Mouse (Mus musculus): ENCODE data around the gene Sf1.
A peak's percentile ranks its signal among the peaks of the same experiment; 100 is the strongest.

Sf1 gene

DNA sequence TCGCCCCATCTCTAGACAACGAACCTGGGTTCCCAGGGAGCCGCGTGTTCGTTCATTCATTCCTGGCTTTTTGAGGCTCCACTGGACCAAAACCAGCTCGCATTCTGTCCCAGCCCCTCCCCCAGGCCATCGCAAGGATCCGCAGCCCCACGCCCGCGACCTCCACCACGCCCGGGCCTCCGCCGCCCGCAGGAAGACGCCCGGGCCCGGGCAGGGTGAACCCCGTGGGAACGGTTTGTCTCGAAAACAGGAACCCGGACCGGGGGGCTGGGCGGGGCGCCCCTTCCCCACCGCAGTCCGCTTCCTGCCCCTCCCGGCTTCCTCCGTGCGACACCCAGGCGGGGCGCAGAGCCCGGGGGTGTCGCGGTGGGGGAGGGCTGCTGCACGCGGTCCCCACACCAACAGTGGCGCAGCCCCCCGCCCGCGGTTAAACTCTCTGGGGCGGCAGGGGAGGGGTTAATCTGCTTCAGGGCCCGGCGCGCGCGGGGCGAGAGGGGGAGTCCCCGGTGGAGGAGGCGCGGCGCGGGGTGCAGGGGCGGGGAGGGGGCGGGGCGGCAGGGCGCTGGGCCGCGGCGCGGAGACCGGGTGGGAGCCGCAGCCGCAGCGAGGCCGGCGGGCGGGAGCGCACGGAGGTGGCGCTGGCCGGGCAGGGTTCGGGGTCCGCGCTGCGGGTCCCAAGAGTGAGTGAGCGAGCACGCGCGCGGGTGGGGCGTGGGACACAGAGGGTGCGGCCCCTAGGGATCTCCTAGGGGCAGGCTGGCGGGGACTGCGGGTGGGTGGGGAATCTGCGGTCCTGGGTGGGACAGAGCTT is 36.0 kb downstream of the Sf1 start, which contains the start of gene Rasgrp2:
TSS of gene Rasgrp2 (plus strand) at position 56 of the 811 bp plus-strand sequence.
- no peak for DNase-seq (ENCODE audit: low spot score)

DNA sequence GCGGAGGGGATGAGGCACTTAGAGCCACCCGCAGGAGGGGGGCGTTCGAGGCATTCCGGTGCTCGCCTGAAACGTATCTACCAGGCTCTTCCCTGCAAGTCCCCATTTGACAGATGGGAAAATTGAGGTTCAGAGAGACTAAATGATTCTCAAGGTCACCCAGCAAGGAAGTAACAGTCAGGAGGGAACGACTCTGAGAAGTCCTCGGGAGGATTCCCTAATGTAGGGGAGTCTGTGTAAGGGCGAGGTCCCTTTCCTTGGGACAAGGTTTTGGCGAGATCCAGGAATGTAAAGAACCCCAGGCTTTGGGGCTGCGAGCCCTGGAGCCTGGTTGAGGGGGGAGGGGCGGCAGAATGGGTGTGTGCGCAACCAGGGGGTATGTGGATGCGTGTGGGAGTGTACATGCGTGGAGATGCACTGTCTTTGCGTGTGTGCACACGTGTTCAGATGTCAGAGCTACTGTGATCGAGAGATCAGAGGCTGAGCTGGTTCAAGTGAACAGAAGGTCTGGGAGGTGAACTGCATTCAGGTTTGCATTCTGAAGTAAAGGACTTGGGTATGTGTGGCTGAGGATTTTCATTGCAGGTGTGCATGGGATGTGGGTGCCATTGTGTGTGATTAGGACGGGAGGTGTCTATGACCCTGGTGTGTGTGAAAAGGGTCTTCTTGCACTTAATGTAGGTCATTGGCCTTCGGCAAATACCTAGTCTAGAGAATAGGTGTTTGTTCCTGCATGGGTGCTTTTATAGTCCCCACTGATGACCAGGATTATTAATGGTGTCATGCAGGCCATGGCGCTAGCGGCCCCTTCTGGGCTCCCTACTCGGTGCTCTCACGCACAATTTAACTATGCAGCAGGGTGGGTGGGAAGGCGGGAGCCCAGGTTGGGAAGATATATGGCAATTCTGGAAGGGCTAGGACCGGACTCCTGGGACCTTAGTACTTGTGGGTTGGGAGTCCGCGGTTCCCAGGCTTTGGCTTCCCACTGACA is 36.9 kb downstream of the Sf1 start:
- no peak for DNase-seq (ENCODE audit: low spot score)

DNA sequence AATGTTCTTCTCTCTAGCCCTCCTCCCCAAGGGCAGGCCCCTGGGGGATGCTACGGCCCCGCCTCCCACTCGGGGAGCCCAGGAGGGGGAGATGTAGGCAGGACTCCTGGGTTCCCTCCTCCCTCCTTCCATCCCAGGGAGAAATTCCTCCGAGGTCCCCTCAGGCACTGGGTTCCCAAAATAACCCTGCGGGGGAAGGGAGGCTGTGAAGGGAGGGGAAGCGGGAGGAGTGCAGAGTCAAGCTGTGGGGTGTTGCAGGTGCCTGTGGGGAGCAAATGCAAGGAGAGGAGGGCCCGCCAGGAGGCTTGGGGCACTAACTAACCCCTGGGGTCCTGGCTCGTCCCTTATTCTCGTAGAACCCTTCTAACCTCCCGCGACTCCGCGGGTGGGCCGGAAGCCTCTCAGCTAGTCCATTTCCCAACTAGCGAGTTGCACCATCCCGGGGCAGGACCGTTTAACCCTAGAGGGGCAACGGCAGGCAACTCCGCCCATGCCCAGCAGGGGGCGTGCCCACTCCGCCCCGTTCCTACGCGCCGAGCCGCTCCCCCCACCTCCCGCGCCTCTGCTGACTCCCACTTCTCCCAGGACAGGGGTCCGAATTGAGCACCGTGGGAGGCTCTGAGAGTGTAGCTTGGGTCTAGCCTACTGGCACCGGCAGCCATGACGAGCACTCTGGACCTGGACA is 37.8 kb downstream of the Sf1 start:
- peak; percentile 52 for DNase-seq (ENCODE audit: low spot score)

DNA sequence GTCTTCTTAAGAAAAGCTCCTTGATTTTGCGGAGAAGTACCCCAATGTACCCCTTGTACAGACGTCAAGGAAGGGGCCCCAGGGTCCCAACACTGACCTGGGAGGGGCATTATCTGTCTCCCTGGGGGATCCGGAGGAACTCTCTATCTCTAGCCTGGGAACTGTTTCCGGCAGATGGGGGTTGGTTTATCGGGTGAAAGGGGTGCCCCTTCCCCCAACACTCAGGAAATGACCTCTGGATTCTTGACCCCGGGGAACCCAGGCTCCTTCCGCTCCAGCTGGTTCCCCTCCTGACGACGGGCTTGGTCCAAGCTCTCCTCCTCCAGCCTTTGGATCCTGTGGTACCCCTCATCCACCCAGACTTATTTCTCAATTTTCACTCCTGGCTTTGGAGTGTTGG is 38.5 kb downstream of the Sf1 start:
- DNase-seq (ENCODE audit: low spot score): no peak

DNA sequence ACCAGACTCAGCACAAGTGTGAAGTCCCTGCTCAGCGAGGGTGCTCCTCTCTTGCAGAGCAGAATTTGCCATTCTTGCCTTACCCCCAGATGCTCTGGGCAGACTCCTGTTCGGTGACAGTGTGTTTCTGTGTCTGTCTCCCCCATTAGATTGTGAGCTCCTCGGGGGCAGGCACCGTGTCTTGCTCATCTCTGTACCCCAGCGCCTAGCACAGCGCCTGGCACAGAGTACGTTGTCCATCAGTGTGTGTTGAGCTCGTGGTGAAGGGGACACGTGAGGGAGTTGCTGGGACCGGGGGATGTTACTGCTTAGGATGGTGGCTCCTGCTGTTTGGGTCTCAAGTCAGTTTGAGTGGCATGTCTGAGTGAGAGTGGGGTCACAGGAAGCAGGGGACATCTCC is 40.4 kb downstream of the Sf1 start:
- DNase-seq (ENCODE audit: low spot score): no peak

DNA sequence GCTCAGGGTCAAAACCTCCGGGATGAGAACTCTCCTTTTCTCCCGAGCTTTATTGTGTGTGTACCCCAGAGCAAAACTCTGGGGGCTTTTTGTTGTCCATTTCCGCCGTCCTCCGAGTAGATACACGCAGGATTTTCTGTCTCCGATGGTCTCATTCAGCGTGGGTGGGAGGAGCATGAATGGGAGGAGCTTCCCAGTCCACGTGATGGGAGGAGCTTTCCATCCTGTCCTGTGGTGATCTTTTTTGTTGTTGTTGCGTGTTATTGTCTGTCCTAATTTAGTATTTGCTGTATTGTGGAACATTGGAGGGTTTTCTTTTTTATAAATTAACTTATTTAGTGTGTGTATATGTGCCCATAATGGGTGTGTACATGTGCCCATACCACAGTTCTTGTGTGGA is 41.9 kb downstream of the Sf1 start:
- no peak for DNase-seq (ENCODE audit: low spot score)

DNA sequence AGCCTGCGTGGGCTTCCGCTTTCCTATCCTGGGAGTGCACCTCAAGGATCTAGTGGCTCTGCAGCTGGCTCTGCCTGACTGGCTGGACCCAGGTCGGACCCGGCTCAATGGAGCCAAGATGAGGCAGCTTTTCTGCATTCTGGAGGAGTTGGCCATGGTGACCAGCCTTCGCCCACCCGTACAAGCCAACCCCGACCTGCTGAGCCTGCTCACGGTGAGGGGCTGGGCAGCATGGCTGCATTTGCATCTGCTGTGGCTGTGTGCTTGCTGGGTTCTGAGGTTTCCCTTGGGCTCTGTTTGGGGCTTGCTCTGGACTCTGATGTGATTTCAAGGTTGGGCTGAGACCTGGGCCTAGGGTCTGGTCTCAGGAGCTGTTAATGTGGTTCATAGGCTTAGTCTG is 43.6 kb downstream of the Sf1 start:
- DNase-seq (ENCODE audit: low spot score): no peak

DNA sequence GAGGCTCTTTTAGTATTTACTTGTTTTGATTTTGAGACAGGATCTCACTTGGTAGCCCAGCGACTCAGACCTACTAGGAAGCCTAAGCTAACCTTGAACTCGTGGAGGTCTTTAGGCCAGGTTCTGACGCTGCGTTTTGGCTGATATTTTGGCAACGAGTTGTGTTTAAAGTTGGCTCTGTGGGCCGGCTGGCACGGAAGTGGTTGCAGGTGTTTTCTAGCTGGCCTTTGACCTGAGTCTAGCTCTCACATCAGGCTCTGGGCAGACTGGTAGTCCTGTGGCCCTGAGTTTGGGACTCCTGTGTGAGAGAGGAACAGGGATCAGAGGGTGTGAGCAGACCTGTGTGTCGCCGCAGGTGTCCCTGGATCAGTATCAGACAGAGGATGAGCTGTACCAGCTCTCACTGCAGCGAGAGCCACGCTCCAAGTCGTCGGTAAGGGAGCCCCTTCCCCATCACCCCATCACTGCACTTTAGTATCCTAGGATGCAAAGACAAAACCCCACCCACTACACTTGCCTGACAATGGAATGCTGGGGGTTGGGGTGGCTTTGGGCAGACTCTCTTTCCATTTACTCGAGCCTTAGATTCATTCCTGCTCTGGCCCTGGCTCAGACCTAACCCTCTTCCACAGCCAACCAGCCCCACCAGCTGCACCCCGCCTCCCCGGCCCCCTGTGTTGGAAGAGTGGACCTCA is 44.5 kb downstream of the Sf1 start:
- no peak for DNase-seq (ENCODE audit: low spot score)

DNA sequence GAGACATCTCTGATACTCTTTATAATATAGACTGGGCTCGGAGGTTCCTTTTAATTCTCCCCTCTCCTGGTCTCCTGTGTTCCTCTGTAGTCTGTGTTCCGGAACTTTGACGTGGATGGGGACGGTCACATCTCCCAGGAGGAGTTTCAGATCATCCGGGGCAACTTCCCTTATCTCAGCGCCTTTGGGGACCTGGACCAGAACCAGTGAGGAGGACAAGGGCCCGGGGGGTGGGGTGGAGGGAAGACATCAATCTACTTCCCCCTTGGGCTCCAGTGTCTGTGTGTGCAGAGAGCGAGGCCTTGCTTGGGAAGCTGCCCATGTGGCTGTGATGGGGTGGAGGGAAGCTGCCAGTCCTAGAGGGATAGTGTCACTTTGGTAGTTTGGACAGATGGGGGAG is 45.3 kb downstream of the Sf1 start:
- no peak for DNase-seq (ENCODE audit: low spot score)

DNA sequence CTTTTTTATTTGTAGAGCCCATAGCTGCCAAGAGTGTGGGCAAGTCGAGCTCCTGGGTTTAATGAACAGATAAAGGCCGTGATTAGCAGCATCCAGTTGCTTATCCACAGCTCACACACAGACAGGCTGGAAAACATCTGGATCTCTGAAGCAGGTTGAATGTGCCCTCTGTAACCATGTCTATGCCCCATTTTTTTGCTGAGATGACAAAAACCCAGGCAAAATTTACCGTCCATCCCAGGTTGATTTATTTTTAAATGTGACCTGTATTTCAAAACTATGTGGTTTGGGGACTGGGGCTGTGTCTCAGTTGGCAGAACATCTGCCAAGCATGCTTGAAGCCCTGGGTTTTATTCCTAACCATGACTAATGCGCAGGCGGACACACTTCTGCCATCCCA is 45.7 kb downstream of the Sf1 start:
- DNase-seq (ENCODE audit: low spot score): no peak

DNA sequence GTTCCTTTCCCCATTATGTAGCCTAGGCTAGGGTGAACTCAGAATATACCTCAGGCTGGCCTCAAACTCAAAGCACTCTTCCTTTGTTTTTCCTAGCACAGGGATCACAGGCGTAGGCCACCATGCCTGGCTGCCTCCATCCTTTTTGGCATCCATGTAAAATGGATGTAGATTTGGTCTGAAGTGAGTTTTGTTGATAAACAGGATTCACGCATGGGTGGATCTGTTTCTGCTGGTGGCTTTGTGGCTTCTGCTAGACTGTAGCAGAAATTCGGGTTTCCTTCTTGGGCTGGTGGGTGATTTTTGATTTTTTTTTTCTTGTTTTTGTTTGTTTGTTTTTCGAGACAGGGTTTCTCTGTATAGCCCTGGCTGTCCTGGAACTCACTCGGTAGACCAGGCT is 46.4 kb downstream of the Sf1 start:
- no peak for DNase-seq (ENCODE audit: low spot score)

DNA sequence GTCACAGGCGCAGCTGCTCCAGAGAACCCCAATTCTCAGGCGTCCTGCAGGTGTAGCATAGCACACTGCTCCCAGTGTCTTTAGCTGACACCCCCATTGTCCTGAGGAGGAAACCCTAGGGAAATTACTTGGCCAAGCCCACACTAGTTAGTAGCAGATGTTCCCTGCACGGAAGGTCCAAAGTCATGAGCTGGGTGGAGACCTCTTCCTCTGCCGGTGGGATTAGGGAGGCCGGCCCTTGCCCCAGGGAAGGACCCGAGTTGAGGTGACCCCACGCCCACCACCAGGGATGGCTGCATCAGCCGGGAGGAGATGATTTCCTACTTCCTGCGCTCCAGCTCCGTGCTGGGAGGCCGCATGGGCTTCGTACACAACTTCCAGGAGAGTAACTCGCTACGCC is 49.3 kb downstream of the Sf1 start:
- no peak for DNase-seq (ENCODE audit: low spot score)

DNA sequence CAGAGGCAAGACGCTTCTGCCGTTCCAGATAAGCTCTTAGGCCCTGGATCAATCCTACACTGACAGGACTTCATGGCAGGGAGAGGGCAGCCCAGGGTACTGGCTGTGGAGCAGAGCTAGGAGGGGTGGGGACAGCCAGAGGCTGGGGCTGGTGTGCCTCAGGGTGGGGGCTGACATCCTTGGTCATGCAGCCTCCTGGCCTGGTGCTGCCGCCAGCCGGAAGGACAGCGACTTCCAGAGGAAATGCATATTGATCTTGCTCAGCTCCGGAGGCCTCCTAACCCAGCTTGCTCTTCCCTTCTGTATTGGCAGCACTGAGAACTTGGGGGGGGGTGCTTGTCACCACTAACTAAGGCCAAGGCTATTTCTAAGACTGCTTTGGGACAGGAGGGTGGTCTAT is 52.0 kb downstream of the Sf1 start:
- DNase-seq (ENCODE audit: low spot score): no peak

DNA sequence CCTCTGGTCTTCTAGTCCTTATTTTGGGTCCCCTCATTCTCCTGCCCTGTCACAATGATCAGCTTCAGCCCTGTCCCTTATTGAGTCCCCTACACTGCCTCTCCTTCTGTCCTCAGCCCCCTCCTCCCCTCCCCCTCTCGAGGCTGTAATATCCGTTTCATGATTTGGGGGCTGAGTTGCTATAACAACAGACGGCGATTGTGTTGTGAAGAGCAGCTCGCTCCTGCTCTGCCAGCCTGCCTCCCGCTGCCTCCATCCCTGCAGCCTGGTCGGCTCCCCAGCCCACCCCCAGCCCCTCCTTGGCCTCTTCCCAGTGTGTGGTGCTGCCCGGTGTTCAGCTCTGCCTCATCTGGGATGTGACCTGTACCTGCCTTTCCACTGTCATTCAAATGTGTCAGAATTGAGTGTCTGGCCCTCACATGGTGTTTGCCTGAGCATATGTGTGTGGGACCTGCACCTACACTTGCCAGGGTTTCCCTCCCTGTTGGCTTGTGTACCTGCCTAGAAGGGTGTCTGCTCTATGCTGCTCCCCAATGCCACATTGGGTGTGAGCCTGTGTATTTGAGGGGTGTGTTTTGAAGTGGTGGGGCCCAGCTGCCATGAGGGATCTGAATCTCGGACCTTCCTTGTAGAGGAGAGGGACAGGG is 52.8 kb downstream of the Sf1 start:
- no peak for DNase-seq (ENCODE audit: low spot score)

DNA sequence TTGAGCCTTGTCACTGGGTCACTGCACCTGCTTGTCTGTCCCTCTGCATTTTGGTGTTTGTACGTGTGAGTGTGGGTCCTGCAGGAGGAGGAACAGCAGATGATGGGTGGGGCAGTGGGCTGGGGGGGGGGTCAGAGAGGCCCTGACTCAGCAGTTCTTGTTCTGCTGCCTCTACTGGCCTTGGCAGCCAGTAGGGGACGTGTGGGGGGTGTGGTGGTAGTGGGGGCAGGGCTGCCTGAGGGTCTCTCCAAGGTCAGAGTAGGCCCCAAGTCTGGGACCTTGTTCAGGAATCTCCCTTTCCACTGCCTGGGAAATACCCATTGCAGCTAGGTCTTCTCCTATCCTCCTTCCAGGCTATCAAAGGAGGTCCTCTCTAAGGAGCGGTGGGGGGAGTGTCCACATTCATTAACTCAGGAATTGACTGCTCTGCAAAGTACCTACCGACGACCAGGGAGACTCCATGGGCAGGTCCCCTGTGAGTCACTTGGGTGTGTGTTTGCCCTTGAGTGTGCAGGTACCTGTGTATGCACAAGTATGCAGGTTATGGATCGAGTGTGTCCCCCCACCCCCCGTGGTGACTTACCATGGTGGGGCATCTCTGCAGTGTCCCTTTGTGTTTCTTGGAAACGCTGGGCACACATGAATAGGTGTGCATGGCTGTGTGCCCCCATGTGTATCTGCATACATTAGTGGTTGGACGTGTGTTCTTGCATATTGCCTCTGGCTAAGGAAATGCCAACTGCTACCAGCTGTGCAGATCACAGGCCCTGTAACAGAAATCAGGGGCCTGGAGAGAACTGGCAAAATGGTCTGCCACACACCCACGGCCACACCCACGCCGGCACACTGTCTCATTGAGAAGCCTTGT is 53.6 kb downstream of the Sf1 start:
- no peak for DNase-seq (ENCODE audit: low spot score)

DNA sequence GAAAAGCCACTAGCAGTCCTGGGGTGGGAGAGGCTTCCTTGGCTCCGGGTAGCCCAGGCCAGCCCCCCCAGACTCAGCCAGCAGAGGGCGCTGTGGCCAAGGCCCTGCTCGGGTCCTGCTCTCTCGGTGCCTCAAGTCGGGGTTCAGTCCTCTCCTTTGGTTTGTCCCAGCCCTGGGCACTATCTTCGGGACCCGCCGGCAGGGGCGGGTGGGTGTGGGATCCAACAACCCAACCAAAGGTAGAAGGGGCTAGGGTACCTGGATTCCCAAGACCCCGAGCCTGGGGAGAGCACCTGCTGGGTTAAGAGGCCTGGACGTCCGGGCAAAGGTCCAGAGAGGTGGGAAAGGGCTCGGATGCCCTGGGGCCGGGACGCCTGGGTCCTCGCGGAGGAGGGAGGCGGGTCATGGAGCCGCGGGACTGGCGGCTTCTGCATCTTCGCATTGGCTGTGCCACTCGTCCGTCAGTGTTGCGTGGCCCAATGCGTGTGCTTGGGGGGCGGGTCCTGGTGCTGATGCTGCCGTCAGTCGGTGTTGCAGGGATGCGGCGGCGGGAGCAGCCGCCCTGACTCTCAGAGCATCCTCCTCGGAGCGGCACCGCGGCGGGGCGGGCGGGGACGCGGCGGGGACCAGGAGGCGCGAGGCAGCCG is 54.9 kb downstream of the Sf1 start, which contains the start of gene Nrxn2:
TSS of gene Nrxn2 (plus strand) at position 499 of the 647 bp plus-strand sequence.
- DNase-seq (ENCODE audit: low spot score): peak; percentile 59

DNA sequence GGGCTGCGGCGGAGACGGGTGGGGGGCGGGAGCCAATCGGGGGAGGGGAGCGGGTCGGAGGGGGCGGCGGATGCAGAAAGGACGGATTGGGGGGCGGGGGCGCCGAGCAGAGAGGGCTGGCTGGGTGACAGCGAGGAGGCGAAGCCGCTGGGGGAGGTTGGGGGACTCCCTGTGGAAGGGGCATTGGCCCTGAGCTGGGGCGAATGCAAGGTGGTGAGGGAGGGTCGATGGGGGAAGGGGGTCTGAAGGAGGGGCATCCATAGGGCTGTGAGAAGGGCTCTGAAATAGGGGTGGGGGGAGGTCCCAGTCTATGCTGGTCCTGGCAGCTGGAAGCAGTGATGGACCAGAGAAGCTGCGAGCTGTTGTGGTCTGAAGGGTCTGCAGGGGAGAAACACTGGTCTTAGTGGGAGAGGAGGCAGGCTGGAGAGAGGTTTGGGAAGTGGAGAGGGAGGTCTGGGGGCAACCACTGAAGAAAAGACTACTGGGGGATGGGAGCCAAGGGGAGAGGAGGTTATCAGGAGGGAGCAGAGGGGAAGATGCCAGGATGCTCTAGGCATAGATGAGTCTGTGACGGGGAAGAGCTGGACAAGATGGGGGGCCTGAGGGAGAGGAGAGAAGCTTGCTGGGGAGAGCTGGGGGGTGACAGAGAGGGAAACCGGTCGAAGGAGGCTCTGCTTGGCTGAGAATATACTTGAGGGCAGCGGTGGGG is 55.6 kb downstream of the Sf1 start:
- no peak for DNase-seq (ENCODE audit: low spot score)

DNA sequence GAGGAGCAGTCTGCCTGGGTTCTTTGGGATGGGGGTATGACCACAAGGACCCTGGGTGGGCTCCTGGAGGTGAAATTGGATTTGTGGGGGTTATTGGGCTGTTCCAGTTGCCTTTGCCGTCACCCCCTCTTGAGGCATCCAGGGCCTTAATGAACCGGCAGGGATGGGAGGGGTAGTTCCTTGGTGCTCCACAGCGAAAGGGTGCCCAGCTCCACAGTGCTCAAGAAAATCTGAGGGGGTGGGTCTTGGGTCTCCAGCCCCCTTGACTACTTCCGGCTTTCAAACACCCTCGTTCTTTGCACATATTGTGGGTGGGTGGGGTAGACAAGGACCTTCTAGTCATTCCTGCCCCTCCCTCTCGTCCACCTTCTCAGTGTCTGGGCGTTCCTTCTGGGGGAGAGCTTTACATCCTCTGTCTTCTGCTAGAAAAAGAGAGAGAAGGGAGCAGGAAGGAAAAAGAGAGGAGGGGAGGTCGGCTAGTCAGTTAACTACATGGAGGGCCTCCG is 56.4 kb downstream of the Sf1 start:
- DNase-seq (ENCODE audit: low spot score): no peak

Data from ovary, postnatal 10 days (tissue).